Mouse (Mus musculus) thymus, adult 2 months (tissue): ENCODE data around the gene Il1r1.

Experiments used
- CTCF ChIP-seq: fragments of 200-500 bp; IDR thresholded peaks from 2 replicates; pipeline ENCODE4 v1.5.1; 2012; ENCODE audit warnings: mild to moderate bottlenecking, control low read depth, low read length, moderate library complexity, borderline replicate concordance; ENCODE audit not compliant: control insufficient read depth, poor library complexity, insufficient read depth; ENCODE audit errors: extremely low read depth
- POLR2A ChIP-seq: fragments of 200-500 bp; IDR thresholded peaks from 2 replicates; pipeline ENCODE4 v1.6.1; 2012; ENCODE audit warnings: mild to moderate bottlenecking, low read length, control low read depth, moderate library complexity; ENCODE audit not compliant: control insufficient read depth, poor library complexity, insufficient read depth; ENCODE audit errors: extremely low read depth

- TF ChIP-seq CTCF (no peak), POLR2A (no peak)
Observed at GRCm38 (mm10) chr1:40240353-40241092, 15.6 kb downstream of the Il1r1 start.
